ENCODE assay signal across 14 mouse cellular contexts in the genomic region with DNA sequence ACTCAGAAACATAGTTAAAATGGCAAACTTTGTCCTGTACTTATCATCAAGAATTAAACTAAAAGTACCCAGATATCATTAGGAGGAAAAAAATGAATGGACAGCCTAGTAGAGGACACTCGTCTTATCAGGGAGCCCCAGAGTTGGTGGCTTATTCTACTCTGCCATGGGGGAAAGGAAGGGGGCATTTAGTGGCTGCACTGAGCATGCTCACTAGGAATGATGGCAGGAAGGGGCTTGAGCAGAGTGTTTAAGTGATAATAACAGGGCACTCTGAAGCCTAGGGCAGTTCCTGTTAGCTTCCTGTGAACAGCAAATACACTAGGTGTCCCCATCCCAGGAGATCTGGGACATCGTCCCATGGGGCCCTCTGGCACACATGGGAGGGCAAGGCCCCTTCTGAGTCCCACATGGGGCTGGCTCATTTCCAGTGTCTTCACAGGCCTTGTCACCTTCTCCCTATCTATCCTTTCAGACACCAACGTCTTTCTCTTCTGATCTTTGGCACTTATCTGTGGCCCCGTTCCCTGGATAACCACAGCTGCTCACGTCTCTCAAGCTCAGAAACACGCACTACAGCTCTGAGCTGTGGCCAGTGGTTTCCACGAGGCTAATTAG.
DNase-seq lines count a peak whose midpoint lies in the region; ATAC-seq and TF ChIP-seq lines count a peak whose summit lies in the region.
"Had no signal": no experiment of that assay in that cellular context is flagged by ENCODE, and none has a peak within 500 bp of the region (broad histone marks: within the 10 kb centered on the region; RNA-seq: fewer than 3 reads in every experiment).

No protein-coding gene starts in this region.

- peaks cover 23% of the 10 kb centered on the region; the same call in 1 of the 2 replicates for H3K36me3 ChIP-seq in heart, postnatal 0 days (replicated peaks; ENCODE audit: control insufficient read depth, insufficient read depth, low read length)
- peaks cover 7% of the 10 kb centered on the region for H3K36me3 ChIP-seq in megakaryocyte, embryonic 14.5 days (replicated peaks; ENCODE audit: low read length)
- H3K36me3 ChIP-seq: midbrain, embryonic 12.5 days had no signal

- no peak overlapping the region for H3K4me3 ChIP-seq in heart, postnatal 0 days (ENCODE audit: low read depth, low read length)
- H3K4me3 ChIP-seq in megakaryocyte, embryonic 14.5 days (replicated peaks), result peak overlapping the region; percentile 64
- H3K4me3 ChIP-seq: midbrain, embryonic 12.5 days had no signal

- WGBS in heart, postnatal 0 days, result 21% methylated on average over 7 of the region's 7 CpGs

- no peak overlapping the region for H3K9ac ChIP-seq in heart, postnatal 0 days (replicated peaks; ENCODE audit: low read depth, low read length)
- H3K9ac ChIP-seq: forebrain, postnatal 0 days; midbrain, embryonic 12.5 days had no signal

- ATAC-seq in heart, postnatal 0 days (ENCODE audit: insufficient read depth, low read depth), result no peak
- ATAC-seq in hematopoietic stem cell, adult 5-6 weeks (replicated peaks in 1 of 2; ENCODE audit: insufficient read depth in 1 of 2, low FRiP score in 2 of 2, low TSS enrichment in 1 of 2, low read depth in 1 of 2, poor library complexity in 2 of 2, severe bottlenecking in 2 of 2), result peak; percentile 35 to 41; a peak in 3 of 4 replicates
- ATAC-seq: lung, postnatal 0 days; Patski had no signal

- H3K27ac ChIP-seq in heart, postnatal 0 days (ENCODE audit: low read depth), result peak overlapping the region; percentile 15; the same call in 1 of the 2 replicates
- H3K27ac ChIP-seq: midbrain, embryonic 12.5 days had no signal

- no peak overlapping the region for H3K4me2 ChIP-seq in heart, postnatal 0 days (ENCODE audit: low read depth, low read length)
- H3K4me2 ChIP-seq: midbrain, embryonic 12.5 days had no signal

- H3K4me1 ChIP-seq in heart, postnatal 0 days (ENCODE audit: control insufficient read depth, insufficient read depth), result peaks cover 27% of the 10 kb centered on the region
- H3K4me1 ChIP-seq in megakaryocyte, embryonic 14.5 days, result peaks cover 54% of the 10 kb centered on the region
- H3K4me1 ChIP-seq: midbrain, embryonic 12.5 days had no signal

- H3K27me3 ChIP-seq in heart, postnatal 0 days (ENCODE audit: control insufficient read depth, insufficient read depth, low read length), result no peaks in the 10 kb centered on the region
- H3K27me3 ChIP-seq in megakaryocyte, embryonic 14.5 days (replicated peaks), result no peaks in the 10 kb centered on the region
- H3K27me3 ChIP-seq: midbrain, embryonic 12.5 days; Patski had no signal

- TF ChIP-seq EP300 in heart, postnatal 0 days (IDR thresholded peaks at IDR 0.05; ENCODE audit: low read depth), result no peak

- no peak for DNase-seq in heart, postnatal 0 days (ENCODE audit: low spot score)
- no peak for DNase-seq in heart, adult 9 months (ENCODE audit: low spot score in 2 of 2)
- DNase-seq in c-Kit-negative CD71-positive TER-119-positive erythroid progenitor cells, embryonic 14.5 days (ENCODE audit: low read depth, low spot score), result peak; percentile 39
- no peak for DNase-seq in testis, postnatal 14 days (ENCODE audit: low spot score)
- DNase-seq in urinary bladder, postnatal 25 days (ENCODE audit: low spot score), result no peak
- DNase-seq: cerebellum, postnatal 25 days; forebrain, postnatal 0 days; gastrocnemius, postnatal 14 days; kidney, adult 2 months had no signal

- H3K9me3 ChIP-seq in heart, postnatal 0 days (replicated peaks; ENCODE audit: control insufficient read depth, low read length), result no peaks in the 10 kb centered on the region
- H3K9me3 ChIP-seq in megakaryocyte, embryonic 14.5 days, result no peaks in the 10 kb centered on the region
- H3K9me3 ChIP-seq: midbrain, embryonic 12.5 days had no signal

- TF ChIP-seq CTCF in heart, postnatal 0 days (IDR thresholded peaks at IDR 0.05; ENCODE audit: low read depth), result no peak
